Mouse (Mus musculus): ENCODE measurements at regions not wholly inside any gene's neighbourhood (a gene's known extent, or its start where the extent isn't known, plus 50 kb on each side); places are given as distances from the start of the nearest gene placed in this dataset.
A peak's percentile ranks its signal among the peaks of the same experiment; 100 is the strongest.
"Not testable (repeated sequence)": the region's sequence is repeated elsewhere in the genome, so short reads cannot be mapped to it uniquely, and the experiment has no call there.

DNA sequence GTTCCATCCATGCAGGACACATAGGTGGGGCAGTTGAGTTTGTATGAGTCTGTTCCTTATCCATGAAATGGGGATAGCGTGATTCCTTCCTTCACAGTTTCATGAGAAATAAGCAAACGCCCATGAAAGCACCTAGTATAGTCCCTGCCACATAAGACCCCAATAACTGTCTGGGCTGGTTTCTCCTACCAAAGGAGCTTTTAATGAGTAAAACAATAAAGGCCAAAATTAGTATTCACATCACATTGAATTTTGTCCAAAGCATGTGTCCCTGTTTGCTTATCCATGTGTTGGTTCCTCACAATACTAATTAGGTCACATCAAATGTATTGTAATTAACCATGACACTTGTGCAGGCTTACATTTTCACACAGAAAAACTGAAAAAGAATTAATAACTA, 221.3 kb downstream of the Prdm13 start:
- DNase-seq (ENCODE audit: low spot score in 2 of 2) = no peak

DNA sequence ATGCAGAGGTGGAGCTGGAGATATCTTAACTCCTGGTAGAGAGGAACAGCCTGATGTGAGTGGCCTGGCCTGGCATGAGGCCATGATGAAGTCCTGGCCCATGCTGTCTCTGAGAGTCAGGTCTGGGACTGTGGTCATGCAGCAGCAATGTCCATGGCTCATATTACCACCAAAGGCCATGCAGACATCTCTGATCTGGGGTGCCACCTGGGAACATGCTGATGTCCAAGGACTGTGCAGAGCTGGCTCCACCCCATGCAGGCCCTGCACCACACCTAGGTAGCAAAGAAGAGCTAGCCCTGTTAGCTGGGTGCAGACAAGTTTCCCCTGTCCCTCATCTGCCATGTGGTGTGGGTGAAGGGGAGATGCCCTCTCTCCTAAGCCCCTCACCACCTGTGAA, 244.5 kb downstream of the Prdm13 start:
- DNase-seq (ENCODE audit: low spot score in 2 of 2) = no peak

DNA sequence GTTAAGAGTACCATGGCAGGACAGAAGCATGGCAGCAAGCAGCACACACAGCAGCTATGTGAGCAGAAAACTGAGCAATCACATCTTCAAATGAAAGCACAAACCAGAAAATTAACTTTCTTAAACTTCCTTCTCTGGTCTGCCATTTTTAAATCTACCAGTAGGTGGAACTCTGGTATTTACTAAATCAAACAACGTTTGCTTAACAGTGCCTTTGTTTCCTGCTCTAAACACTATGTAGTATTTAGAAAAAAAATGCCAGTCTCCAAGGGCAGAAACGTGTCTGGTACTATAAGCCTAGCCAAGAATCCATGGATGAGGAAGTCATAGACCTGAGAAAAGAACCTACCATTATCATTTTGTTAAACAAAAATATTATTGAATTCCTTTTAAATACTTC, 249.1 kb downstream of the Prdm13 start:
- DNase-seq (ENCODE audit: low spot score in 2 of 2) = no peak

DNA sequence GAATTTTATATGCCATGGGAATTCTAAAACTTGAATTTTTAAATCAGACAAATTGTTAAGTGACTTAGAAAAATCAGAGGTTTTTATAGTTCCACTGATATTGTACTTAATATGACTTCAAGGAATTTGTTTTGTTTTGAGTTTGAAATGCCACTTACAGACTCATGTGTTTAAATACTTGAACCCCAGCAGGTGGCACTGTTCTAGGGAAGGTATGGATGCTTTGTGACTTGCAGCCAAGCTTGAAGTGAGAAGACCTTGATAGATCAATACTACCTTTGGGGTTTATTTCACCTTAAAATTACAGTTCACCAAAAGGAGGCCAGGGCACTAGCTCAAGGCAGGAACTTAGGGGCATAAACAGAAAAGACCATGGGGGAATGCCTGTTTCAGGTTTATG, 277.9 kb downstream of the Prdm13 start:
- DNase-seq (ENCODE audit: low spot score in 2 of 2) = peak; percentile 3 to 5

GRCm38 (mm10) chr4:21369314-21369713, 316.4 kb downstream of the Prdm13 start:
- no peak for DNase-seq (ENCODE audit: low spot score in 2 of 2)

- peak; percentile 14 to 39 for DNase-seq (ENCODE audit: low spot score in 2 of 2)
These were observed 317.3 kb downstream of the Prdm13 start for GRCm38 (mm10) chr4:21368234-21369021.

- DNase-seq (ENCODE audit: low spot score in 2 of 2) = no peak
These were observed 364.0 kb downstream of the Prdm13 start for GRCm38 (mm10) chr4:21321769-21322168.

GRCm38 (mm10) chr4:21309239-21309638, 376.5 kb downstream of the Prdm13 start:
- DNase-seq (ENCODE audit: low spot score in 2 of 2) = not testable (repeated sequence)

DNA sequence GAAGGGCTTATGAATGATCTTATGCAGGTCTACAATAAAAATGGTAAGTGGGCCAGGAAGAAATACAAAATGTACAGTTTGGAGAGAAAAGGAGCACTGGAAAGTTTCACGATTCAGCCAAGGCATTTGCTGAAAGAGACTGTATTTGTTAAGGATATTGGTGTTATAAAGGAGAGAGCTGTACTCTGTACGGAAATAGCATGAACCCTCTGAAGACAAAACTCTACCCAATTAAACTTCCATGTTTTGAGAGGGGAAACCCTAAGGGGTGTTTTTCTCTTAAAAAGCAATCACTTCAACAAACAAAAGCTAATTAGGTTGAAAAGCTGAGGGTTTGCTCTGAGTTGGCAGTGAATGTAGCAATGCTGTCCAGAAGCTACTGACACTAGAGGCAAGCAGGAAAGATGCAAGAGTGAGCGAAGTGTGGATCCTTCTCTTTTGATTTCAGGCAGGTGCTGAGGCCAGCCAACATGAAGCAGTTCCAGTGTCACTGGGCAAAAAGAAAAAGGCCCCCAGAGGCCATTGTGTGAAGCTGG, 378.2 kb downstream of the Prdm13 start:
- no peak for DNase-seq (ENCODE audit: low spot score in 2 of 2)

GRCm38 (mm10) chr4:21300141-21300540, 385.6 kb downstream of the Prdm13 start:
- peak; percentile 12 to 16 for DNase-seq (ENCODE audit: low spot score in 2 of 2)

GRCm38 (mm10) chr4:21267302-21267701, 418.5 kb downstream of the Prdm13 start:
- DNase-seq (ENCODE audit: low spot score in 2 of 2) = no peak

- DNase-seq (ENCODE audit: low spot score in 2 of 2) = no peak
These were observed 418.9 kb downstream of the Prdm13 start for GRCm38 (mm10) chr4:21266886-21267285.

GRCm38 (mm10) chr4:21250396-21250795, 435.4 kb downstream of the Prdm13 start:
- DNase-seq (ENCODE audit: low spot score in 2 of 2) = no peak

DNA sequence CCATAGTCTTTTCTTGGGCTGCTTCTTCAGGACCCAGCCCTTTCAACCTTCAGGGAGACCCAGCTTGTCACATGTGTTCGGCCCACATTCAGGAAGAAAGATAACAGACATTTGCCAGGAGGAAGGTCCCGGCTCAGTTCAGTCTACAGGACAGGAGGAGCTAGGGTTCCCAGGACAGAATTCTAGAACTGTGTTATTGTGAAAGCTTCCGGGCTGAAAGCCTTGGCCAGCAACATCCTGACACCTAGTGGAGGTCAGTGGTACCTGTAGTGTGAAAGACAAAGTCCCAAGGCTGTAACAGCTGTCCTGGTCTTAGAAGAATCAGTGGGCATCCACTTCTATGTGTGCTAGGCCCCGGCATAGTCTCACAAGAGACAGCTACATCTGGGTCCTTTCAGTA, 463.1 kb downstream of the Prdm13 start:
- peak; percentile 46 to 64 for DNase-seq (ENCODE audit: low spot score in 2 of 2)

DNA sequence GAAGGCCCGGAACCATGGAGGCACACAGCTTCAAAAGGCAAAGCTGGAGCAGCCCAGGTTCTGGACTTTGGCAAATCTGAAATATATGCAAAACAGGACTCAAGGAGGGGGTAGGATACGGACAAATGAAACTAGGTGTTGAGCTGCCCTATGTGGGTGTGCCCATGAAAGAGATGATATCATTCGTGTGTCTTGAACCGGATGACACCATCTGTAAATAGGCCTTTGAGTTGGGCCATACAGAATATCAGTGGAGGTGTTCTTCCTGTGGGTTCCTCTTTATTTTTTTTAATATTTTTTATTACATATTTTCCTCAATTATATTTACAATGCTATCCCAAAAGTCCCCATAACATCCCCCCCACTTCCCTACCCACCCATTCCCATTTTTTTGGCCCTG, 478.1 kb downstream of the Prdm13 start:
- no peak for DNase-seq (ENCODE audit: low spot score in 2 of 2)

DNA sequence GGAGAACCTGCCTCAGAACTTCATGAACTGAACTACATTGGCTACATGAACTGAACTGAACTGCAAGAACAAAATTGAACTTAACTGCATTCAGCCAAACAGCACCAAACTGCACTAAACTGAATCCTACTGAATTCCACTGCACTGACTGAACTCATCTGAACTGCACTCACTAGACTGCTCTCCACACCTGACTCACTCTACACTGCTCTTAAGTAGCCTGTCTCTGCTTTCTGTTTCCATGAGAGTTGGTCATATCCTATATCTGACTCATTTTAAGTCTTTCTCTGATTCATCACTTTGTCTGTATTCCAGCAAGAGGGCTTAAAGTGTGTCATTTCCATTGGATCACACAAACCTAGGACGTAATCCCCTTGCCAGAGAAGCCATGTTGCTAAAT, 490.1 kb downstream of the Prdm13 start:
- no peak for DNase-seq (ENCODE audit: low spot score in 2 of 2)

DNA sequence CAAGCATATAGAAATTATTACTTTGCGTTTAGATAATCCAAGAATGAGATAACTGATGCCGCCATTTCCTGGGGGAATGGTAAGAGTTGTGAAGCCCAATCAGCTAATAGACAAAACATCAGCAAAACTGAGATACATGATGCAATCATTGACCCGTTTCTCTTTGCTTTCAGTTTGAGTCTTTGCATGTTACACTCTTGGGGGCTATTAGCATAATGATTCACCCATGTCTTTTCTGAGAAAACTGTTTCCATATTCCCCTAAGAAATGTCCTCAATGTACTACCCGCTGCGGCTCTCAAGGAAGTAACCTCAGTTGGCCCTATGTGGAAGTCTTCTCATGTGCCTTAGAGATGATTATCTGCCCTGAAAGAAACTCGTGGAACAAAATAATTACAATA, 512.0 kb downstream of the Prdm13 start:
- DNase-seq (ENCODE audit: low spot score in 2 of 2) = no peak

DNA sequence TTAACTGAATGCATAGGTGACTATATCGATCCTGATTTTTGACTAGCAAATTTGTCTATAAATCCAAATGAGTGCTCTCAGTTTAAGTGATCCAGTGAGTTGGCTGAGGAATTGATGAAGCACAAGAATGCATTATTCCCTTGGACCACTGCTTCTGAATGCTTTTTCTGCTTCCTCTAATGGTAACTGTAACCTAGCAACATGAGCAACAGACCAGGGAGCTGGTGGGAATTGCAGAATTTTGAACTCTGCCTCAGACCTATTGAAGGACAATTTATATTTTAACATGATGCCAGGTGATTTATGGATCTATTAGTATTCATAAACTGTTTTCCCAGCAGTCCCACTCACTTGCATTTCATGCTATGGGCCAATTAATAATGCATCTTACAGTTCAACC, 512.7 kb downstream of the Prdm13 start:
- DNase-seq (ENCODE audit: low spot score in 2 of 2) = no peak

DNA sequence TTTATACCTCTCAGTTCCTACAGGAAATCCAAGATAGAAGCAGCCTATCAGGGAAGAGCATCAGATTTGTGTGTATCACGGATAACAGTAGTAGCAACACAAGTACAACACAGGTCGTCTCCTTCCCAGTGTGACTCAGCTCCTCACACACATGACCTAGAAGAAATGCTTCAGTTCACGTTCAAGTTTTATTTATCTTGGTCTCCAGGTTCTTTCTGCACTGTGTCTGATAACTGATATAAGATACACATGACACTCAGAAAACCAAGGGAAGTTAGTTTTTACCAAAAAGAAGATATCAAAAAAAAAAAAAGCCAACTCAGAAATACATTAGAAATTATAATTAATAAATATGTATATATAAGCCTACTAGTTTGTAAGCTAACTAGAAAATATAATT, 515.0 kb downstream of the Prdm13 start:
- DNase-seq (ENCODE audit: low spot score in 2 of 2) = no peak

GRCm38 (mm10) chr4:21162124-21162523, 523.6 kb downstream of the Prdm13 start:
- no peak for DNase-seq (ENCODE audit: low spot score in 2 of 2)

- DNase-seq (ENCODE audit: low spot score in 2 of 2) = no peak
These were observed 559.9 kb downstream of the Prdm13 start for GRCm38 (mm10) chr4:21125892-21126291.

DNA sequence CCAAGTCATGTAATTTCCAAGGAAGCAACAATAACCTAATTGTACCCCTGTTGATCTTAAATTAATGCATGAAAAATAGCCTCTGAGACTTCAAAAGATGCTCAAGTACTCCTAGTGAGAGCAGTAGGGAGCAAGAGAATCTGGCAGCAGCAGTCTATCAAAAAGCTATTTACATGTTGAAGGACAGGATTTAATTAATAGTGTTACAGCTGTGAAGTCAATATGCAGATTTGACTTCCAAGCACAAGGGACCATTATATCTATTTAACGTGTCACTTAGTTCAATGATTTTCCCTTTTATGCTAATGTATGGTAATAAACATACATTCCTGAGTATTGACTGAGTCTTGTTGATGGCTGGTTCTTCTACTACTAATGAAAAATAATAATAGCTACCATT, 590.0 kb downstream of the Prdm13 start:
- DNase-seq (ENCODE audit: low spot score in 2 of 2) = no peak

GRCm38 (mm10) chr4:21070198-21070785, 615.5 kb downstream of the Prdm13 start:
- no peak for DNase-seq (ENCODE audit: low spot score in 2 of 2)

All from right cerebral cortex, adult 2 months (tissue).